Mouse (Mus musculus) G1E (cell line): ENCODE results near the gene Btaf1.

Source experiments
- CTCF ChIP-seq: IDR thresholded peaks from 2 replicates; pipeline ENCODE4 v1.5.1; 2012; ENCODE audit warnings: low read depth, low read length, inconsistent platforms, mixed read lengths
- GATA1 ChIP-seq: IDR thresholded peaks from 2 replicates; pipeline ENCODE4 v1.6.1; 2012; ENCODE audit warnings: borderline replicate concordance, low read length, inconsistent platforms, mixed read lengths
- POLR2AphosphoS5 ChIP-seq: IDR thresholded peaks from 2 replicates; pipeline ENCODE4 v1.6.1; 2012; ENCODE audit warnings: low read depth, low read length, inconsistent platforms; ENCODE audit not compliant: insufficient replicate concordance

GRCm38 (mm10) chr19:37013461-37013860 is 87.6 kb downstream of the Btaf1 start:
- TF ChIP-seq POLR2AphosphoS5, result no peak
- no peak for TF ChIP-seq CTCF
- TF ChIP-seq GATA1, result no peak
